Mouse (Mus musculus) gastrocnemius, postnatal 36 days (tissue): ENCODE data around the gene Ccdc61. TPM values are rescaled to one million over a fixed set of nuclear protein-coding genes. Genes with fewer than 3 reads are reported as not detected.
"Not testable (repeated sequence)": the region's sequence is repeated elsewhere in the genome, so short reads cannot be mapped to it uniquely, and the experiment has no call there.

Source experiments
- DNase-seq, 2 experiments: peaks; one replicate each; pipeline ENCODE4 v3.0.0; 2022
- intact Hi-C: fragments of 180-260 bp; cut with DNase I; formaldehyde crosslinking; loops from one replicate; pipeline ENCODE4 v1.15.1; 2025
- total RNA-seq, 2 experiments: library from RNA; stranded (reverse); gene quantifications; 2 replicates each; pipeline ENCODE4 v1.2.3; 2021

The Ccdc61 gene
- total RNA-seq, 2 experiments from 2014 or later, result 5.2 to 6.1 TPM

DNA sequence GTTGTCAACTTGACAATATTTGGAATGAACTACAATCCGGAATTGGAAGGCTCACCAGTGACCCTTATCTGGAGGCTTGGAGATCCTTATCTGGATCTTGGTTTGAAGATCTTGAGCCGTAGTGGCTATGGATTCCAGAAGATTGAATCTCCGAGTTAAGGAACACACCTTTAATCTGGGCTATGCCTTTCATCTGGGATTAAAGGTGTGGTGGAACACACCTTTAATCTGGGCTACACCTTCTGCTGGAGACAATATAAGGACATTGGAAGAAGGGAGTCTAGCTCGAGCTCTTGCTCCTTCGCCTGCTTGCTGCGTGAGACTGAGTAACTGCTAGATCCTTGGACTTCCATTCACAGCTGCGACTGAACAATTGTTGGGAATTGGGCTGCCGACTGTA lies 39.2 kb downstream of the Ccdc61 start, which contains the start of gene Pglyrp1:
Gene Pglyrp1, plus strand, starts transcription at position 301 of the 400 bp plus-strand sequence.
- DNase-seq, result not testable (repeated sequence)
- intact Hi-C loops, result loop anchor here (5.0 kb wide), 1 partner anchor 39 kb away; no protein-coding TSS in a partner anchor

DNA sequence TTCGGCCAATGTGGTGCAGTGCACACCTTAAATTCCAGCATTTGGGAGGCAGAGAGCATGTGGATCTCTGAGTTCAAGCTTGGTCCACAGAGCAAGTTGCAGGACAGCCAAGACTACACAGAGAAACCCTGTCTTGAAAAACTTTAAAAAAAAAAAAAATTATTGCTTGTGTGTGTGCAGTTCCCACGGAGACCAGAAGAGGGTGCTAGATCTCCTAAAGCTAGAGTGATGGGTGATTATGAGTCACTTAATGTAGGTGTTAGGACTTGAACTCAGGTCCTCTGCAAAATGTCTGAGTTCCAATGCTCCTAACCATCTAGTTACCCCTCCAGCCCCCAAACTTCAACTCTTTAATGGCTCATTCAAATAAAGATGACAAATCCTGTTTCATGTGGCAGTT lies 41.7 kb downstream of the Ccdc61 start:
- intact Hi-C loops, result no loop called here
- DNase-seq, result no peak

DNA sequence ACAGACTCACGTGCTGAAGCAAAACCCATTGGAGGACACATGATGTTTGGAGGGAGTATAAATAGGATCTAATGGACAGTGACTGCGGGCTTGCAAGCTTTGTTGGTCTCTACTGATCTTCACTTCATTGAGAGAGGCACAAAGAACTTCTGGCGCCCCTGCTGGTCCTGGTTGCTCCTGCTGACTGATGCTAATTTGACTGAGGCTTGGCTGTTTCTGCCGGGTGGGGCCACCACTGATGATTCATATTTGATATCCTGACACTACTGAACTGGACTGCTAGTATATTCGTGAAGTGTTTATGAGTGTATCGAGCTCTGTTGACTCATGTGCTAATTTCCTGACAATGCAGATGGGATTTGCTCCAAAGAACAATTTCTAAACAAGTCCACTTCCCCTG lies 47.4 kb downstream of the Ccdc61 start:
- intact Hi-C loops, result no loop called here
- no peak for DNase-seq

DNA sequence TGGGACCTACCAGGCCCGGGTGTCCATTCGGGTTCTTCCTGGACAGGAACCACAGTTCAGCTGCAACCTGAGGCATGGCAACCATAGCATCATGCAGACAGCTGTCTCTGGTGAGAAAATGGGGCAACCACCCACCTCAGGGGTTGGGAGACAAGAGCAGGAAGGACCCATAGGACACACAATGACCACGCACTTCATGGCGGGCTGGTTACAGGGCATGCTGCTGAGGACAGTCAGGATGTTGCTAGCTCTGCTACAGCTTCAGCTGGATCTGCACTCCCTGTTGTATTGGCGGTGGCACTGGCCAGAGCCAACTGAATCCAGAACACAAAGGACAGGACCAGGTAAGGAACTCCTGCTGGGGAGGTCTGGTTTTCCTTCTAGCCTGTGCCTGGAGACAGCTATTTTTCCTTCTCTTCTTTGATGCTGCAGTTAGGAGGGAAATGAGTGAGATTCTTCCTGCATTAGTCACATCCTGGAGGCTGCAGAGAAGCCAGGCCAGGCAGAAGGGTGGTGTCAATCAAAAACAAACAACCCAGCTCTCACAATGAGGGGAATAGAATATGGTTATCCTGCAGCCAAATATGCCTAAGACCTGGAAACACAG lies 51.8 kb downstream of the Ccdc61 start:
- intact Hi-C loops, result no loop called here
- DNase-seq, result no peak

DNA sequence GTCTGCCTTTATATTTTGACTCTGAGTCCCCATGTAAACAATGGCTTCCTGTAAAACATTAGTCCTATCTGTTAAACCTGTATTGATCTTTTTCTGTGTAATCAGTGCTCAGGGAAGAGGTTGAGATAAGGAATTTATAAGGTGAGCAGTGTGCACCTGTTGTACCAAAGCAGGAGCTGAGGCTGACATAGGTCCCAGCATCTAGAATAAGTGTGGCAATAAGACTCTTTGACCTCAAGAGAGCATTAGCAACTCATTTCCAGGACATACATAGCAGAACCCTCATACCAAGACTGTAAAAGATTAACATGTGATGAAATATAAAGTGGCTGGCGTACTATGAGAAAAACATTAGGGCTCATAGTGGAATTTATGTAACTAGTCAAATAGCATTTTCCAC lies 61.8 kb downstream of the Ccdc61 start:
- intact Hi-C loops, result no loop called here

DNA sequence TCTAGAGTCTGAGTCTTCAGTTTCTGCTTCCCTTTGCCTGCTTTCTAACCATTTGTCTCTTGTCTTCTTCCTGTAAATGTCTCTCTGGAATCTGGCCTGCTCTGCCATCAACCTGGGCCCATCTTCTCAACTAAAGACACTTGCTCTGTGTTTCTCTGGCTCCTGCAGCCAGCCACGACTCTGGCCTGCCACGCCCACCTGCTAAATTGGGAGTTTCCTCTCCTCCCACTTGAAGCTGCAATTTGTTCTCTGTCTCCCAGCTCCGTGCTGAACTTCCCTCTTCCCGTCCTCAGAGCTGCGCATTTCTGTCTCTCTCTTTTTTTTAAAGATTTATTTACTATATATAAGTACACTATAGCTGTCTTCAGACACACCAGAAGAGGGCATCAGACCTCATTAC lies 65.4 kb downstream of the Ccdc61 start:
- intact Hi-C loops, result no loop called here
- no peak for DNase-seq

More for the DNA sequence above, 61.8 kb downstream of the Ccdc61 start:
- no peak for DNase-seq

DNA sequence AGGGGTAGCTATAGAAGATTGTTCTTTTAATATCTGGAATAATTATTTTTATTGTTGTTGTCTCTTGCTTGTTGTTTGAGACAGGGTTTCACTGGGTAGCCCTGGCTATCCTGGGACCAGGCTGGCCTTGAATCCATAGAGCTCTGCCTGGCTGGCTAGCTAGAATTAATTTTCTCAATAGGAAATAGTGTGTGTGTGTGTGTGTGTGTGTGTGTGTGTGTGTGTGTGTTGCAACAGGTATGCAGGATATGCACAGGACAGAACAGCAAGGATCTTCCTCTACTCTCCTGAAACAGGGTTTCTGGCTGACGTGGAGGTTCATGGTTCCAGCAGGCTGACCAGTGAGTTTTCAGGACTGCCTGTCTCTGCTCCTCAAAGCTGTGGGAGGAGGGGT lies 69.0 kb downstream of the Ccdc61 start:
- intact Hi-C loops, result no loop called here
- DNase-seq, result no peak

Other genes with a start within 250 kb of the Ccdc61 start
- not detected for gene Psg20, start 224.2 kb downstream of the Ccdc61 start, total RNA-seq
- gene Psg22, start 192.3 kb downstream of the Ccdc61 start, total RNA-seq, result not detected
- not detected for gene Psg19, start 111.9 kb downstream of the Ccdc61 start, total RNA-seq
- not detected for gene Psg17, start 88.8 kb downstream of the Ccdc61 start, total RNA-seq
- 1 to 10 TPM; 1.8 to 2.1 TPM for gene Mill2, start 70.4 kb downstream of the Ccdc61 start, total RNA-seq
- gene Pglyrp1, start 39.1 kb downstream of the Ccdc61 start, total RNA-seq, result 1 to 10 TPM in 1 of 2 experiments, under 1 TPM in 1; 0.99 to 1.3 TPM
- gene Nova2, start 15.5 kb upstream of the Ccdc61 start, total RNA-seq, result 1 to 10 TPM; 1.7 to 1.8 TPM
- not detected for gene Nanos2, start 77.0 kb upstream of the Ccdc61 start, total RNA-seq
- gene Mypop, start 80.8 kb upstream of the Ccdc61 start, total RNA-seq, result 1 to 10 TPM; 4.7 to 6.4 TPM
- 10 to 100 TPM; 13.8 to 15.1 TPM for gene Irf2bp1, start 93.6 kb upstream of the Ccdc61 start, total RNA-seq
- gene Foxa3, start 113.1 kb upstream of the Ccdc61 start, total RNA-seq, result not detected
- 10 to 100 TPM; 61.8 to 65.7 TPM for gene Sympk, start 114.0 kb upstream of the Ccdc61 start, total RNA-seq
- not detected for gene Rsph6a, start 144.3 kb upstream of the Ccdc61 start, total RNA-seq
- gene Dmwd, start 165.8 kb upstream of the Ccdc61 start, total RNA-seq, result 10 to 100 TPM; 21.6 to 26.1 TPM
- gene Dmpk, start 173.4 kb upstream of the Ccdc61 start, total RNA-seq, result 100 to 1,000 TPM; 272 to 309 TPM
- 1 to 10 TPM; 1.2 to 1.5 TPM for gene Six5, start 184.2 kb upstream of the Ccdc61 start, total RNA-seq
- gene Gm4969, start 208.0 kb upstream of the Ccdc61 start, total RNA-seq, result not detected
- 1 to 10 TPM; 2.0 to 2.8 TPM for gene Fbxo46, start 209.4 kb upstream of the Ccdc61 start, total RNA-seq
- 1 to 10 TPM; 1.5 to 2.0 TPM for gene Qpctl, start 238.9 kb upstream of the Ccdc61 start, total RNA-seq
- gene Snrpd2, start 239.3 kb upstream of the Ccdc61 start, total RNA-seq, result 10 to 100 TPM; 47.3 to 49.9 TPM